16 mouse cellular contexts compared by ENCODE assay signal in the genomic region with DNA sequence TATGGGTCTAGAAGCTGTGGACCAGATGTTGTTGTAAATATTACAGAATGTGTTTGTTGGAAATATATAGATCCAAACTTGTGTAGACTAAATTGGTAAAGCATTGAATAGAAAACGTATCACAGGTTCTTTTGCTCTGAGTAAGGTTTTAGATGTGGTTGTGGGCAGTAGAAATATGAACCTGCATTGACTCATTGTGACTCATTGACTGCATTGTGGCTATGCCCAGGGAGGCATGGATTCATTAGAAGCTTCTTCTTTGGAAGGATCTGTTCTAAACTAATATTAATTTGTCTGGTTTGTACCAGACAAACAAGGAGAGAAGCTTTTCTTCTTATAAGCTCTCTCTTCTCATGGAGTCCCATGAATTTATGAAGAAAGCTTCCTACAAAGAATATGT.
"Had no signal": no experiment of that assay in that cellular context is flagged by ENCODE, and none has a peak within 500 bp of the region (broad histone marks: within the 10 kb centered on the region; RNA-seq: fewer than 3 reads in every experiment).

No protein-coding gene starts in this region.

- DNase-seq: kidney, adult 2 months; kidney, postnatal 36 days; layer of hippocampus, adult 9-11 months; liver, embryonic 13.5 days; lung, adult 2 months; lung, postnatal 14 days; lung, postnatal 4 days; midbrain, embryonic 14.5 days; retina, postnatal 1 day; right cerebral cortex, postnatal 25 days; thymus, adult 2 months; thymus, postnatal 14 days; thymus, postnatal 4 days had no signal

- H3K4me1 ChIP-seq: liver, embryonic 13.5 days had no signal

- H3K9ac ChIP-seq: liver, embryonic 13.5 days; neural tube, embryonic 13.5 days had no signal

- H3K27ac ChIP-seq: kidney, postnatal 0 days; liver, embryonic 13.5 days; neural tube, embryonic 13.5 days had no signal

- H3K4me3 ChIP-seq: liver, embryonic 13.5 days; neural tube, embryonic 13.5 days had no signal

- H3K4me2 ChIP-seq: liver, embryonic 13.5 days; midbrain, embryonic 11.5 days; neural tube, embryonic 13.5 days had no signal

- H3K27me3 ChIP-seq: liver, embryonic 13.5 days; neural tube, embryonic 13.5 days had no signal

- H3K9me3 ChIP-seq: liver, embryonic 13.5 days; neural tube, embryonic 13.5 days had no signal

- H3K36me3 ChIP-seq: liver, embryonic 13.5 days; neural tube, embryonic 13.5 days had no signal
